Mouse (Mus musculus): ENCODE data around the gene Idnk.
A peak's percentile ranks its signal among the peaks of the same experiment; 100 is the strongest.

Idnk gene

DNA sequence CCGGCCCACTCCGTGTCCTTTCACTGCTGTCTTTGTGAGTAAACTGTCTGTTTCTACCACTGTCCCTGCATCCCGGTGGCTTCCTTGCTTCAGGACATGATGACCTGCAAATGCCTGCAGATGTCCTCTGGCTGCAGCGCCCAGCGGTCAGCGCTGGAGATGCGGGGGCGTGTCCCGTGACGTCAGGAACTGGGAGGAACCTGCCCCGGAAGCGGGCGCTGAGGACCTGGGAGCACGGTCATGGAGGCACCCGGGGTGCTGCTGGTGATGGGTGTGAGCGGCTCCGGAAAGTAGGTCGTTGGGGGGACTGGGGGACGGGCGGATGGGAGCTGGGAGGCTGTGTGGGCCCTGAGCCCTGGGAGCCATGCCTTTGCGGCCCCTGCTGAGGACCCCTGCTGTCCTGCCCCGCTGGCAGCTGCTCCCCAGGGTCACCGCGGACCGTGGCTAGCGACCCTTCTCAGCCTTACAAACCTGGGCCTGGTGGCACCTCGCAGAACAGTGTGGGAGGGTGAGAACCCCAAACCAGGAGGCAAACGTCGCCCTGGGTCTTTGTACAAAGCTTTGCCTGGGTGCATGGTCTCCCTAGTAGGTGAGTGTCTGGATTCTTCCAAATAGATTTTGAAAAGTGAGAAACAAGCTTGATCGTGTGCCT is at the start of gene Idnk:
TSS of gene Idnk (plus strand) at position 203 of the 652 bp plus-strand sequence.
- peak; percentile 78 to 90 for DNase-seq (ENCODE audit: low spot score in 2 of 2)

DNA sequence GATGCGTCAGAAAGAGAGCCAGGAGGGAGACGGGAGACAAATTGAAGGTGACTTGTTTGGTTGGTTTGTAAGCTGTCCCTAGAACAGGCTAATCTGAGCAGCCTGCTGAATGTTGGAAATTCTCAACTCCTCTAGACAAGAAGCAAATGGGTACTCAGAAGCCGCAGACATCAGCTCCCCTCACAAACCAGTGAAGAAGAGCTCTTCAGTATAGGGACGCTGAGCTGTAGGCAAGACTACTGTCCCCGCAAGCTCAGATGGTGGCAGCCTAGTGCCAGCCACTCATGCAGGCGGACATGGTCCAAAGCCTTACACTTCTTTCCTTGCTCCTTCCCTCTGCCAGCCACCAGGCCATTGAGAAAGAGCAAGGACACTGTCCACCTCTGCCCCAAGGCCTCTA is 46.1 kb upstream of the Idnk start:
- DNase-seq (ENCODE audit: low spot score in 2 of 2) = no peak

DNA sequence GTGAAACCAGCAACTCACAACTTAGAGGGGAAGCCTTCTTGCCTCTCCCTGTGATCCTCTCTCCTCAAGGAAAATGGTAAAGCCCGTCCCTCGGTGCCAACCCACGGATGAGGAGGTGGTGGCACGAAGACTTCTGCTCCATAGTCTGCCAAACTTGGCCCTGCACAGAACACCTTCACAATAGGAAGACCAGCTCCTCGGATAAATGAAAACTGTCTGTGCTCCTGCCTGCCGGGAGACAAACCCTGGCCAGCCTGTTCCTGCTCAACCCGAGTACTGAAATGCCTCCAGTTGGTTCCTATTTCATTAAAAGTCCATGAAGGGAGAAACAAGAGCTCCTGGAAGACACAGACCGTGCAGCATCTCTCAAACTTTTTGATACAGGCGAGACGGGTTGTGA is 45.3 kb upstream of the Idnk start:
- DNase-seq (ENCODE audit: low spot score in 2 of 2) = no peak

DNA sequence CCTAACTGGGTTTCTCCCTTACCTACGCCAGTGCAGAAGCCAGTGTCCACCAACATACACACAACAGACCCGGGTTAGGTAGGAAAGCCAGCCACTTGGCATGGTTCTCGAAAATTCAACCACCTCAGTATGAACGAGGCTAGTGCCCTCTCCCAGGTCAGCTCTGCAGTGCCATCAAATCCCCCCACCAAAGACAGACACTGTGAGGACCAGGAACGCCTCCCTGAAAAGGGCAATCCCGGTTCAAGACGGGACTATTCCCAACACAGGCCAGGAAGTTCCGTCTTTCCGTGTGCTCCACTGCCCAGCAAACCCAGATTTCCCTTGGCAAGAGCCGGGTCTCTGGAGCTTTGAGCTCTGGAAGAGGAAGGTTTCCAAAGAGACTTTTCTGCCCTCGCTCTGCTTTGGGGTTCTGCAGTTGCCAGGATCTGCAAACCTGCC is 44.8 kb upstream of the Idnk start:
- no peak for DNase-seq (ENCODE audit: low spot score in 2 of 2)

GRCm38 (mm10) chr13:58113061-58113900 is 44.2 kb upstream of the Idnk start, which contains the start of gene Klhl3:
Gene Klhl3 (minus strand): TSS chr13:58113592.
- DNase-seq (ENCODE audit: low spot score in 2 of 2) = peak; percentile 49 to 69

DNA sequence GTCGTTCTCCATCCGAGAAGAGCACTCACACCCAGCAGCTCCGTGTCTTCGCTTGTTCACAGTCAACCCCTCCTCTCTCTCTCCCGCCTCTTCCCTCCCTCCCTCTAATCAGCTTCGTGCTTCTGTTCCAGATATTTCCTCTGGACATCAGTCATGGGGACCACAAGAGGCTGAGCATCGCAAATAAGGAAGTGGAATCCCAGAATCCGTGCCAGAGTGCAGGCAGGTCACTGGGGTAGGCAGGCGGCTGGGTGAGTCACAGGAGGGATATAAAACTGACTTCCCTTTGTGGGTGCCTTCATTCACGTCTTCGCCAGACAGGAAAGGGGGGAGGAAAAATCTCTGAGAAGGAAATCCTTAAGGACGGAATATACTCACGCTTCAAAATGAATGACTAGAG is 42.2 kb upstream of the Idnk start:
- no peak for DNase-seq (ENCODE audit: low spot score in 2 of 2)

- DNase-seq (ENCODE audit: low spot score in 2 of 2) = no peak
Observed at GRCm38 (mm10) chr13:58116801-58117200, 40.6 kb upstream of the Idnk start.

DNA sequence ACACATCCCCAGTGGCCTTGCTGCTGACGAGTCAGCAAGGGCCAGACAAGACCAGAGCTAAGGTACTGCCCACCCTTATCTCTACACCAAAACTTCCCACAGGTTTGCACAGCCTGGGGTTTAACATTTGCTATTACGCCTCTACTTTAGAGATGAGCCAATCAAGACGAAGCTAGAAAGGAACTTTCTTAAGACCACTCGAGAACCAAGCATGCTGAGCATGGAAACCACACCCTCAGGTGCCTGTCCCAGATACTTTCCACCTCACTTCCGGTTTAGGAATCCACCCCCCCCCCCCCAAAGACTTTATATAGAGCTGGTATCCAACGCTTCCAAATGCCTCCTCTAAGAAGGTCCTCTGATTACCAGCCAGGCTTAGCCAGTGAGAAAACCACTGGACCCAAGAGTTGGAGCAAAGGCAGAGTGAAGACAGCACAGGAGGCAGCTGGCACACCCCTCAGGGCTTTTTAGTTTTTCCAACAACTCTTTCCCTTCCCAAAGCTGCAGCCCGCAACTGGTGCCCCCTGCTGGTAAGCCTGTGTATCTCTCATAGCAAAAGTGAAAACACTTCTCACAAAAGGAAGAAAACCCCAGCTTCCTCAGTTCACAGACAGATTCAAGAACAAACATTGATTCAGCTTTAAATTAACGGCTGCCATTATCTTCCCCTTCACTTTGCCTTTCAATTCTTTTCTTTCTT is 40.0 kb upstream of the Idnk start:
- DNase-seq (ENCODE audit: low spot score in 2 of 2) = peak; percentile 48 to 77

DNA sequence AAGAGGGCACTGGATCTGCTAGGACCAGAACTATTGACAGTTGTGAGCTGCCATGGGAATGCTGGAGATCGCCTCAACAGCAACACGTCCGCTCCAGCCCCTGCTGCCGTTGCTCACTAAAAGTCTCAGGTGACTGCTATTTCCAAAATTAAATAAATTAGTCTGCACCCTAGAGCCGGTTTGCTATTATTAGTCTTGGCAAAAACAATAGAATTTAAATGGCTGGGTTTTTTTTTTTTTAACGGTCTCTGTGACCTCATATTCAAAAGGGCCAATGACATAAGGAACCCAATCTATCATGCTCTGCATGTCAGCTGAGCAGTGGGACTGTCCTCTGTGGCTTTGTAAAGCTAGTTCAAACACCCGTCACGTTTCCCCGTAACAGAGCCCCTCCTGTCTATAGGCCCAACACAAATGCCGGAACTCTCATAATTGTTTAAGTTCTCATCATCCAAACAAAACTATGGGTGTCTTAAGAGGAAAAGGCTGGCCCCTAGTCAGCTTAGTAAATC is 34.6 kb upstream of the Idnk start:
- DNase-seq (ENCODE audit: low spot score in 2 of 2) = no peak

- no peak for DNase-seq (ENCODE audit: low spot score in 2 of 2)
Observed at GRCm38 (mm10) chr13:58123381-58123780, 34.1 kb upstream of the Idnk start.

- DNase-seq (ENCODE audit: low spot score in 2 of 2) = no peak
Observed at GRCm38 (mm10) chr13:58124278-58124677, 33.2 kb upstream of the Idnk start.

DNA sequence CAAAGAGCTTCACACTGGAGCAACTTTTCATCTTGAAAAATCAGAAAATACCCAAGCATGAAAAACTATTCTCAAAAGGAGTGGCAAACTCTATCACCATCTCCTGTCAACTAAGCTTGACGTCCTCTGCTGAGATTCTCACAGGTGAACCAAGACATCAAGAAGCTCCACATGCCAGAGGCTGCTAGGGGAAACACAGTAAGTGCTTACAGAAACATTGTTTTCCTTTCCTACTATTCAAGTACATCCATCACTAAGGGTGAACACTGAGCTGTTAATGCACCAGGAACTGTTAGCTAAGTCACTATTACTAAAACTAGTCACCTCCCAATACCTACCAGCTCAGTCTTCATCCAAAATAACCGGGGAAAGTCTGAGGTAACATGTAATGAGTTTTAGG is 32.5 kb upstream of the Idnk start:
- DNase-seq (ENCODE audit: low spot score in 2 of 2) = no peak

DNA sequence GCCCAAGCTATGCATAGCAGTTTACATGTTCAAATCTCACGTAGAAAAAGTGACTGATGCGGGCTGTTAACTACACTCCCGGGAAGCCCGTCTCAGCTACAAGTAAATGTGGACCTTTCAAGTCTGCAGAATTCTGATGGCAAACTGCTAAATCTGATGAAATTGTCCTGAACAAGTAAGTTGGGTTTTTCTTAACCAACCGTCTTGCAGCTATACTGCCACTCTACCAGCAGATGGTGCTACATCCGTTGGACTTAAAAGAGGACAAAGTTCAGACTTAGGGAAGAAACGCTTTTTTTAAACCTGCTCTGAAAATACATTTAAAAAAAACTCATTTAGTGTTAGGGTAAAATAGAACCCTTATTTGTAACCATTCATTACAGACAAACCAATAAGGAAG is 31.3 kb upstream of the Idnk start:
- no peak for DNase-seq (ENCODE audit: low spot score in 2 of 2)

GRCm38 (mm10) chr13:58126862-58127765 is 30.3 kb upstream of the Idnk start:
- no peak for DNase-seq (ENCODE audit: low spot score in 2 of 2)

- no peak for DNase-seq (ENCODE audit: low spot score in 2 of 2)
Observed at GRCm38 (mm10) chr13:58127766-58128361, 29.6 kb upstream of the Idnk start.

GRCm38 (mm10) chr13:58128396-58128767 is 29.1 kb upstream of the Idnk start, which contains the start of gene Hnrnpa0:
Gene Hnrnpa0 (minus strand): TSS chr13:58128556.
- peak; percentile 94 to 96 for DNase-seq (ENCODE audit: low spot score in 2 of 2)

GRCm38 (mm10) chr13:58128768-58129671 is 28.4 kb upstream of the Idnk start:
- peak; percentile 96 for DNase-seq (ENCODE audit: low spot score in 2 of 2)

GRCm38 (mm10) chr13:58129687-58130246 is 27.7 kb upstream of the Idnk start:
- no peak for DNase-seq (ENCODE audit: low spot score in 2 of 2)

- no peak for DNase-seq (ENCODE audit: low spot score in 2 of 2)
Observed at GRCm38 (mm10) chr13:58131692-58132091, 25.8 kb upstream of the Idnk start.
